Mouse (Mus musculus) brown adipose tissue, adult 24 weeks (tissue): Measurements from ENCODE around the gene Bbs9. TPM values are rescaled to one million over a fixed set of nuclear protein-coding genes. Genes with fewer than 3 reads are reported as not detected.

Source experiments
- H3K27ac ChIP-seq: fragments of 200-500 bp; replicated peaks from 2 replicates; pipeline ENCODE4 v1.5.1; 2012; ENCODE audit warnings: low read depth, mild to moderate bottlenecking, low read length
- H3K4me1 ChIP-seq: fragments of 200-500 bp; 2 replicates; pipeline ENCODE4 v1.6.1; 2012; ENCODE audit warnings: low read length, mixed read lengths; ENCODE audit not compliant: control insufficient read depth, insufficient read depth, insufficient read length
- H3K4me3 ChIP-seq: fragments of 200-500 bp; 2 replicates; pipeline ENCODE4 v1.5.1; 2012; ENCODE audit warnings: low read depth, mild to moderate bottlenecking, low read length, moderate library complexity; ENCODE audit not compliant: insufficient read depth
- polyA plus RNA-seq: library from polyadenylated mRNA; stranded (reverse); fragments of >200 nt; gene quantifications from 2 replicates; pipeline ENCODE4 v1.2.4, GENCODE M21; 2012; ENCODE audit not compliant: missing spikeins, insufficient read depth, insufficient read length

Gene Bbs9
- polyA plus RNA-seq, 1 experiment = 6.3 TPM

DNA sequence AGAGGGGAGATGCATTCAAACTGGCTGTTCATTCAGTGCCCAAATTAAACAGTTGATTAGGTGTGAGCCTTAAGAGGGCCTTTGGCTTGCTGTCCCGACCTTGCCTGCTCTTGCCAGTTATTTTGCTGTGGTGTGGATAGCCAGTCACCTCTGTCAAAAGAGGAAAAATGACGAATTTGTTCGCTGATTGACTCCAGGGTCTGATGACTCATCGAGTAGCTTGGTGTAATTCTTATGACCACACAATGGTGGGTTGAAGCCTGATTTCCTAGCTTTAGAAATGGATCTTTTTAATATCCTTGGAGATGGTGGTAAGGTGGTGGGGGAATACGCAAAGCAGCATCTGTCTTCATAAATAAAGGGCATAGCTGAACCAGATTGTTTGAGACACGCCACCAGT is 304.1 kb downstream of the Bbs9 start:
- Histone ChIP-seq H3K27ac (no peak overlapping the region), H3K4me3 (no peak overlapping the region), H3K4me1 (no peaks in the 10 kb centered on the region)

DNA sequence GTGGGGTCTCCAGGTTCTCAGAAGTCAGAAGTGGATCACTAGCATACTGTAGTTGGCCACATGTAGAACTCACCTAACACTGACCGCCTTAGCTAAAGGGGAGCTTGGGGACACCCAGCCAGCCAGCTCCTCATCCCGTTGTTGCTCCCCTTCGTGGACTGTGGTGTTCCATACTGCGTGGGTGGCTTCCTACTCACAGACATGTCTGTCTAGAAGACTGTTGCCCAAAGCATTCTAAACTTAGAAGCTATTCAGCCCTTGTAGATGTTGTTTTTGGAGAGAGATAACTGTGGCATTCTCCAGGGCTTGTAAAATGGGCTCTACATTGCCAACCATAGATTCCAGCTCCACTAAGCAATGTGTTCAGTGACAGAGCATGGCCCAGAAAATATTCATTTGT is 310.5 kb downstream of the Bbs9 start:
- Histone ChIP-seq H3K4me1 (no peaks in the 10 kb centered on the region), H3K4me3 (no peak overlapping the region), H3K27ac (no peak overlapping the region)

DNA sequence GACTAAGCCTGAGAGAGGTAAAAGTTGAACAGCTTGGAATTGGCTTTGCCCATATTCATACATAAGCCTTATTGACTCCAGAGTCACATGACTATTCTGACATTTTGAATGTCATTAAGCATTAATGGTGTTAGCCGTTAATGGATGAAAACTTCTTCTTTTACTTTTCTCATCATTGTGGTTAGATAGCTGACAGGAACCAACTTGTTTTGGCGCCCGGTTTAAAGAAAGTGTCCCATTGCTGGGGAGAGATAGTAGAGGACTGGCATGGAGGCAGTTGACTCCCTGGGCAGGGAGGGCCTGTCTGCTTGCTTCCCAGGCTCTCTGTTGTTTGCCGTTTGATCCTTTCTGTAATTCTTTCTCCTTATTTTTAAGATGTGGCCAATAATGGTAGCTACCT is 312.9 kb downstream of the Bbs9 start:
- Histone ChIP-seq H3K4me3 (no peak overlapping the region), H3K27ac (no peak overlapping the region), H3K4me1 (no peaks in the 10 kb centered on the region; the same call in 1 of the 2 replicates)

DNA sequence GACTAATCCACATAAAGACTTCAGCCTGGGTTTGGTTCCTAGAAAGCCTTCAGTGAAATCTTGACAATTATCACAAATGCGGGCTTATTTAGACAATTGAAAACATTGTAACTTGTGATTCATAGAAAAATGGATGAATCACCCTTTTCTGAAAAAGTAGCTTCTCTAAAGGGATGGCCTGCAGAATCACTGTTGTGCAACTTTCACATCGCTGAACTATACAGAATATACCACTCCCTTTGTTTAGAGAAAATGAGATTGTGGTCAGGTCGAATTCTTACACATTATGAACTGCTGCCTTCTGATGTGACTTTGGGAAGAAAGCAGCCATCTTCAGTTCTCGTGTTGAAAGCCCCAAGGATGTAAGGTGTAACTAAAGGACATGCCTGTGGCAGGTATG is 313.3 kb downstream of the Bbs9 start:
- H3K4me1 ChIP-seq = no peaks in the 10 kb centered on the region; the same call in 1 of the 2 replicates
- H3K27ac ChIP-seq = no peak overlapping the region
- H3K4me3 ChIP-seq = no peak overlapping the region

DNA sequence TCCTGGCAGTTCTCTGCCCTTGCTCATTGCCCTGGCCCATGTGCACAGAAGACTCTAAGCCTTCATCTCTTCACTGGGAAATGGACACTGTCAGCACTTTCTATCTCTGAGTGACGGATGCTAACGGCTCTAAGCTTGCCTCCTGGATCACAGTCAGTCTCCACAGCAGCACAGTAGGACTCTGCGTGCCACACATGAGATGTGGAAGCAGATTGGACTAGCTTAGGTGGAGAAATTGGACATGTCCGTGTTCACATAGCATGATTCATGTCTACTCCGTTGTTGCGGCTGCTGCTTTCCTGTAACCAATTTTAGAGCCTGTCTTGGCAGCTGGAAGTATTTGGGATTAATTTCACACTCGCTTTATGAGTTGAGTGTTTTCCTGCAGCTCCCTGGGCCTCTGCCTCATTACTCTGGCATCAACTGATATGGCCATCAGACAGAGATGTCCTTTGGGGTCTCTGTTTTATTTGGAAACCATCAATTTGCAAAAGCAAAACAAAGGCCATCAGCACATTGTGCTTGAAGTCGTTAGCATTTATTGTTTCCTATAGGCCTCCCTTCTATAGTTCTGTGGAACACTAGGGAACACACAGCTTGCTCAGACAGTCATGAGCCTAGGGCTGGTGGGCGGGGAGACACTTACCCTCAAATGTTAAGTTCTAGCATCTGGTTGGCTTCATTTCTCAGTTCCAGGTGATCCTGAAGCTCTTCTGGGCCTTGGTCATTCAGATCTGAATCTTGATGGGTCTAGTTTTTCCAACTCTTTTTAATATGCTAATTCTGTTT is 314.1 kb downstream of the Bbs9 start:
- no peaks in the 10 kb centered on the region; the same call in 1 of the 2 replicates for H3K4me1 ChIP-seq
- no peak overlapping the region for H3K4me3 ChIP-seq
- no peak overlapping the region for H3K27ac ChIP-seq

DNA sequence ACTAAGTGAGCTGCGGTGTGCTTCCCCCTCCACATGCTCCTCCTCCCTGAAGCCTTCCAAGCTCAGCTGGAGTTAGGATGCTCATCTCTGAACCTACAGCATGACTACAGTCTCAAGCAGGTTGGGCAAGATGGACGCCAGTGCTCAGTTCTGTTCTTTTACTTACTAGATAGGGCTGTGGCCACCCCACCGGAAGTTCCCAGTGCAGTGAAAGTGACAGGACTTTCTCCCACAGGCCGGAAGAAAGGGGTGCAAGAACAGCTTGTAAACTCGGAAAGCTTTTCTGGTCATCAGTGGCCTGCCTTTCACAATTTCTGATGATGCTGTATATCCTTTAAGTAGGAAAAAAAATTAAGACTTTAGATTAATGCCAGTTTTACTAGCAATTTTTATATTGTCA is 315.7 kb downstream of the Bbs9 start:
- peaks cover 3% of the 10 kb centered on the region for H3K4me1 ChIP-seq
- H3K4me3 ChIP-seq = no peak overlapping the region
- no peak overlapping the region for H3K27ac ChIP-seq

DNA sequence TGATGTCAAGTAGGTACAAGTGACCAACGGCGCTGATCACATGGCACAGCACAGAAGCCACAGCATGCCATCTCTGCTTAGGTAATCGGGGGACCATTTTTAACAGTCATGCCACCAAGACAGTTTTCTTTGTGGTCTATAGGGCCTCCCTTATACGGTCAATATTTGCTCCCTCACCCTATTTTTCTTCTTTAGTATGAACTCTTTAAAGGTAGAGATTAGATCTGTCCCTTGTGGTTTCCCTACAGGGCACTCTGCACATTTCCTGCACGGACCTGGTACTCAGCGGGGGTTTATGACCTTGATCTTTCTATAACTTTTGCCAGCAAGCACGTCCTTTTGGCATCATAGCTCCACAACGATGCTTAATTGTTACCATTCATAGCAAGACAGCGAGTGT is 316.2 kb downstream of the Bbs9 start:
- Histone ChIP-seq H3K27ac (no peak overlapping the region), H3K4me3 (no peak overlapping the region), H3K4me1 (peaks cover 3% of the 10 kb centered on the region)

DNA sequence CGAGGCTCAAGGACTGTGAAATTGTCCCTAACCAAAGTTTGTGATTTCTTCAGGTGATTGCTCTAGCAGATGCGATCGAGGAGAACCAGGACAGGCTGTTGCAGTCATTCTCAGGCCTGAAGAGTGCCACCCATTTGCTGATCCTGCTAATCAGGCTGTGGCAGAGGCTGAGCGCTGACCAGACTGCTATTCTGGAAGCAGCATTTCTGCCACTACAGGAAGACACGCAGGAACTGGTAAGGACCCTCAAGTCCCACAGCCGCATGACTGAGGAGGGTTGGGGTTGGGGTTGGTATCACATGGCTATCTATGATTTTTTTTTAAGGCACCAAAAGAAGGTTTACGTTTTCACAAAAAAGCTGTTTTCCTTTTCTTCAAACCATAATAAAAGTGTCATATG is 318.2 kb downstream of the Bbs9 start:
- H3K4me1 ChIP-seq = peaks cover 3% of the 10 kb centered on the region
- H3K27ac ChIP-seq = peak overlapping the region; percentile 59
- peak overlapping the region; percentile 39 for H3K4me3 ChIP-seq

DNA sequence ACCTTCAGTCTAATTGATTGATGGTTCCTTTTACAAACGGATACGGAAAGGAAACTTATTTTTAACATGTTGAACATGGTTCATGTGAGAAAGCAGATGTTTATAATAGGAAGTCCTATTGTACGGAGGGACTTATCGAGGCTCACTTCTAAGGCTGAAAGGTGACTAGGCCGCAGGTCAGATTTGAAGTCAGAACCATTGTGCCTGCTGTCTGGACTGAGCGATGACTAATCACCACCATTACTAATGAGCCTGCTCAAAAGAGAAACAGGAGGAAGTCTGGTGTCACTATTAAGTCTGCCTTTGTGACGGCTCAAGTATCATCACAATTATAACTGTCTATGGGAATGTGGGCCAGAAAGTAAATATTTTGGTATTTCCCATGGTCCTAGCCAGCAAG is 325.2 kb downstream of the Bbs9 start:
- Histone ChIP-seq H3K4me1 (peaks cover 15% of the 10 kb centered on the region), H3K27ac (no peak overlapping the region), H3K4me3 (no peak overlapping the region)

DNA sequence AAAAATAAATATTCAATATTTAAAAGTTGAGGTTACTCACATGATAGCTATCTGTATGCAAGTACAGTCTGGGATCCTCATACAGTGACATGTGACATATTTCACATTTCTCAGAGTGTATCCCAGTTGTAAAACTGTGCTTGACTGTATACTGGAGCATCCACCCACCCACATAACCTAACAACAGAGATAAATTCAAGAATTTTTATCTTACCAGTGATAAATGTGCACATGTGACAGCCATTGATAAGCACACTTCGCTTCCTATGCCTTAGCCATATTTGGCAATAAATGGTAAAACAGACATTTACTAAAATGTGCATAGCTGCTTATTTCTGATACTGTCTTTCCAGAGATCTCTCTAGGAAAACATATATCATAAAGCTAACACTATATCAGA is 330.5 kb downstream of the Bbs9 start:
- Histone ChIP-seq H3K4me1 (peaks cover 7% of the 10 kb centered on the region), H3K27ac (no peak overlapping the region), H3K4me3 (no peak overlapping the region)

DNA sequence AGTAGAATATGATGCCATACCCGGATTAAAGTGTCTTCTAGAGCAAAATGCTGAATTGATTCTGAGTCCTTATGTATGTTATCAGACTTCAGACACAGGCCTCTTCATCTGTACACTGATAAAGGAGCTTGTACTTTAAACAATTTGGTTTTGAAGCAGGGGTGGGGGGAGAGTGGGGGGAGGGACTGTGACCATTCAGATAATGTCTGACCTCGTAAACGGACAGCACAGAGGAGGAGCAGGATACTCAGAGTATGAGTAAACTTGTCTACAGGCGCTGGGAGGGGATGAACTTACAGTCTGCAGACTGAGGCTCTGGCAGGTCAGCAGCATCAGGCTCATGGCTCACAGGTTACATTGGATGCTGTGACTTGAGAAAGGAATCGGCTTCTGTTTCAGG is 331.0 kb downstream of the Bbs9 start:
- H3K4me3 ChIP-seq = no peak overlapping the region
- H3K27ac ChIP-seq = no peak overlapping the region
- peaks cover 10% of the 10 kb centered on the region for H3K4me1 ChIP-seq

DNA sequence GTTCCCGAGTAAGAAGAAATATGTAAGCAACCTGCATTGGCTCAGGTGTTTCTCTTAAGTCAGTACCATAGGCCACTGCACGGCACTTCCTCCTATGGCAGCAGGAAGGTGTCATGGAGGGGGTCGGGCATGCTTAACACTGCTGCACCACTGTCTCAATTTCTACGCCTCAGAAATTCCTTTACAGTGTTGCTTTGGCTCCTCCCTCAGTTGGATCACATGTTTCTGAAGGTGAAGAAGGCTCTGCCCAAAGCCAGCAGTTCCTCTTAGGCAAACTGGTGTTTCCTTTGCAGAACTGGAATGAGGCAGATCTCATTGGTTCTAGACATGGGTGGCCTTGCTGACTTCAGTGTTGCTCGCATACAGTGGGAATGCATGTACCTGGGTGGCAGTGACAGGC is 332.2 kb downstream of the Bbs9 start:
- no peak overlapping the region for H3K4me3 ChIP-seq
- no peak overlapping the region for H3K27ac ChIP-seq
- H3K4me1 ChIP-seq = peaks cover 14% of the 10 kb centered on the region

DNA sequence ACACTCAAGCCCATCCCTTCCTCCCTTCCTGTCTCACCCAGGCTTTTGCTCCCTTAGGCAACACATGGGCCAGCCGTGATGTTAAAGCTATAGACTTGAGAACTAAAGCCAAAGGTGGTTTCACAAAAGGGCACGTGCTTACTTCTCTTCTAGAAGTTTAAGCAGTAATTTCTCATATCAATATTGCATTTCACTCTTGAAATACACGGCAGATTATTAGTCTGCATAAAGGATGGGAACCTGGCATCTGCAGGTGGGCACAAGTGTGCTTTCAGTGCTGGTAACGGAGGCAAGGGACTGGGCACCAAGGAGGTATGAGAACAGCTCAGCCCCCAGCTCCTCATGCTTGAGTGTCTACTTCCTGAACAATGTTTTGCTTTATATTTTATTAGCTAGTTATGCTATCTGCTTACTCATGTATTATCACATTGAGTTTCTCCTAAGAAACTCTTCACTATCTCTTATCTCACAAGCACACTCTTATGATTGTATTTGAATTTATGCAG is 334.2 kb downstream of the Bbs9 start:
- Histone ChIP-seq H3K4me1 (peaks cover 24% of the 10 kb centered on the region), H3K27ac (no peak overlapping the region), H3K4me3 (no peak overlapping the region)

DNA sequence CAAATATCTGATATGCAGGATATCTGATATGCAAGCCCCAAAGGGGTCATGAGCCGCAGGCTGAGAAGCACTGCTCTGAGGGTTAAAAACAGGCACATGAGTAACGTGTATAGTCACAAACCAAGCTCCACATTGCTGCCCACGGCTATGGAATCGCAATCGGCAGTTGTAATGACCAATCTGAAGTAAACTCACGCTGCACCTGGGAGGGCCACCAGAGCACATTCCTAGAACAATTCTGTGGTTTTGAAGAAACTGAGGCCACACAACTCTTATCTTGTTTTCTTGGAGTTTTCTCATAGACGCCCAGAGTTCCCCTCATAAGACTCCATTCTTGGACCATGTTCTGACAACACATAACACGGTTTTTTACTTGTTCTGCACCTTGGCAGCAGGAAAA is 334.9 kb downstream of the Bbs9 start:
- Histone ChIP-seq H3K27ac (no peak overlapping the region), H3K4me3 (no peak overlapping the region), H3K4me1 (peaks cover 31% of the 10 kb centered on the region)

DNA sequence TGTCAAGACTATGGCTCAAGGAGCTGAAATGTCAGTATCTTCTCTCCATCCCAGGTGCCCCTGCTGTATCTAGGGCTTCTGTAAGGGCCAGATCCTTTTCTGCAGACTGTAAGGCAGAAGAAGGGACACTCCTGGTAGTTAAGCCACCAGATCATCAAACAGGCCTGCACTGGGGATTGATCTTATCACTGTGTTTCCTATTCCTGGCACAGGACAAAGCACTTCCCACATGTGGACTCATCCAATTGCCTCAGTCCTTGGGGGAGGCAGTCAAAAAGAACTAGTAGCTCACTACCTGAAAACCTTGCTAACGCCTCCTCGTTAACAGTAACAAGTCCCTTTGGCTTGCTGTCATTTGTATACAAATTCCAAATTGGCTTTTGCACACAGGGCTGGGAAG is 336.4 kb downstream of the Bbs9 start:
- H3K4me3 ChIP-seq = 0 out of 2 replicates have a peak overlapping the region, but pooled peaks have one; percentile 14
- peaks cover 33% of the 10 kb centered on the region for H3K4me1 ChIP-seq

DNA sequence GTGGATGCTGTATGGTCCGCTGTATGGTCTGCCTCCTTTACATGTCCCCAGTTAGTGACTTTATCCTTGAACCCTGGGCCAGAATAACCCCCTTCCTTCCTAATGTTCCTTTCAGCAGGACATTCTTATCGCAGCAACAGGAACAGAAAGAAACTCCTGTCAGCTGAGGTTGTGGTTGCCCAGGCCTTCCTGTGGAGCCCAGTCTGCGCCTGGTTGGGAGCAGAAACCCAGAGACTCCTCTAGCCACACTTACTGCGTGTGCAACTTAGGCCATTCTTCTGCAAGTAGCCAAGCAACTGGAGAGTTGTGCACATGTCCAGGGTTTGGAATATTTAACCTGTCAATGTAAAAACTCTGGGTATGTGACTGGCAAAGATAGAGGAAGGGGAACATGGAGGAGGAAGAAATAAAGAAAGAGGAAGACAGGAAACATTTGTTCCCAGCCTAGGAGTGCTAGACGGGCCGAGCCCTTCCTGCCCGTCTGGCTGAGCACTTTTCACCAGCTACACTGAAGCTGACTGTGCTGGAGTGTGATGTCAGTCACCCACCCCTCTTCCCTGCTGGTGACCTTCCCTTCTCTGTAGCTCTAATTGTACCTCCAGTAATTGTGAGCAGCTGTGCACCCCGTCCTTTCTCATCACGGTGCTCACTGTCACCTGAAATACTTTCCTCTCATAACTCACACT is 339.0 kb downstream of the Bbs9 start:
- Histone ChIP-seq H3K27ac (peak overlapping the region; percentile 49), H3K4me1 (peaks cover 33% of the 10 kb centered on the region), H3K4me3 (no peak overlapping the region)

More for the DNA sequence above, 336.4 kb downstream of the Bbs9 start:
- no peak overlapping the region for H3K27ac ChIP-seq
